Mouse (Mus musculus): Measurements from ENCODE around the gene Gm13696. TPM values are rescaled to one million over a fixed set of nuclear protein-coding genes. Genes with fewer than 3 reads are reported as not detected.
"Not testable (repeated sequence)": the region's sequence is repeated elsewhere in the genome, so short reads cannot be mapped to it uniquely, and the experiment has no call there.

Gm13696 gene
- polyA plus RNA-seq (2012; rRNA removed) (0.03 TPM in 1 of 2 replicates, not detected in the other), polyA plus RNA-seq (2014; fragmentation: Nextera tagmentation; extraction: Ambion mirVana) (not detected in 2 replicates)

DNA sequence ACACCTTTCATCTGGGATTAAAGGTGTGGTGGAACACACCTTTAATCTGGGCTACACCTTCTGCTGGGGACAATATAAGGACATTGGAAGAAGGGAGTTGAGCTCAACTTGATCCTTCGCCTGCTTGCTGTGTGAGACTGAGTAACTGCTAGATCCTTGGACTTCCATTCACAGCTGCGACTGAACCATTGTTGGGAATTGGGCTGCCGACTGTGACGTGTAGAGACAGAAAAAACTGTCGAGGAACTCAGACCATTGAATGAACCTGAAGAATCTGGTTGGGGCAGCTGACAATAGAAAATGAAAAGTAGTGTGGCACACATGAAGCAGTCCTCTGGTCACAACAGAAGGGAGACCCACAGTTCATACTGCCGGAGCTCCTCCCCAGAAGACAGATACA, at the start of gene Gm13696:
Gm13696 (plus strand) TSS at position 301 of the 400 bp plus-strand sequence.
- H3K27ac ChIP-seq (replicated peaks; ENCODE audit: low read depth, low read length); H3K9ac ChIP-seq (ENCODE audit: low read depth, low read length, severe bottlenecking); H3K4me3 ChIP-seq (replicated peaks; ENCODE audit: low read length); H3K4me1 ChIP-seq (ENCODE audit: control insufficient read depth, insufficient read depth, low read length); H3K9me3 ChIP-seq (ENCODE audit: control insufficient read depth, low read length); H3K36me3 ChIP-seq (ENCODE audit: control insufficient read depth, insufficient read depth, low read length); H3K27me3 ChIP-seq (ENCODE audit: control insufficient read depth, insufficient read depth, low read length); H3K4me2 ChIP-seq (replicated peaks; ENCODE audit: low read depth, low read length, severe bottlenecking); DNase-seq (ENCODE audit: low spot score); ATAC-seq (ENCODE audit: low FRiP score, low read depth): not testable (repeated sequence)
- whole genome bisulfite sequencing: no CpG with 5 or more reads among the region's 6 CpGs

GRCm38 (mm10) chr2:83929478-83930088, 43.3 kb upstream of the Gm13696 start:
- no peak for TF ChIP-seq POLR2A (IDR thresholded peaks at IDR 0.05; ENCODE audit: borderline replicate concordance, extremely low read depth, insufficient read depth, insufficient read length)
- Histone ChIP-seq H3K4me3 (replicated peaks; ENCODE audit: low read length) (no peak overlapping the region), H3K9me3 (ENCODE audit: control insufficient read depth, low read length) (no peaks in the 10 kb centered on the region), H3K4me2 (replicated peaks; ENCODE audit: low read depth, low read length, severe bottlenecking) (no peak overlapping the region), H3K9ac (ENCODE audit: low read depth, low read length, severe bottlenecking) (no peak overlapping the region), H3K27ac (replicated peaks; ENCODE audit: low read depth, low read length) (no peak overlapping the region), H3K36me3 (ENCODE audit: control insufficient read depth, insufficient read depth, low read length) (no peaks in the 10 kb centered on the region), H3K4me1 (ENCODE audit: control insufficient read depth, insufficient read depth, low read length) (no peaks in the 10 kb centered on the region), H3K27me3 (ENCODE audit: control insufficient read depth, insufficient read depth, low read length) (no peaks in the 10 kb centered on the region)
- 49% methylated on average over 2 of the region's 2 CpGs for WGBS
- no peak; the same call in 1 of the 2 replicates for ATAC-seq (ENCODE audit: low FRiP score, low read depth)
- DNase-seq (ENCODE audit: low spot score): no peak

GRCm38 (mm10) chr2:83940931-83941361, 32.0 kb upstream of the Gm13696 start, which contains the start of gene Zswim2:
Gene Zswim2, minus strand, starts transcription at chr2:83941228.
- Histone ChIP-seq H3K27ac (replicated peaks; ENCODE audit: low read depth, low read length) (no peak within 1 kb of the TSS), H3K4me3 (replicated peaks; ENCODE audit: low read length) (peak within 1 kb of the TSS; percentile 16), H3K27me3 (ENCODE audit: control insufficient read depth, insufficient read depth, low read length) (no peaks in the 10 kb centered on the region), H3K9ac (ENCODE audit: low read depth, low read length, severe bottlenecking) (no peak within 1 kb of the TSS), H3K36me3 (ENCODE audit: control insufficient read depth, insufficient read depth, low read length) (no peaks in the 10 kb centered on the region), H3K9me3 (ENCODE audit: control insufficient read depth, low read length) (no peaks in the 10 kb centered on the region), H3K4me1 (ENCODE audit: control insufficient read depth, insufficient read depth, low read length) (peaks cover 5% of the 10 kb centered on the region), H3K4me2 (replicated peaks; ENCODE audit: low read depth, low read length, severe bottlenecking) (peak within 1 kb of the TSS; percentile 44)
- WGBS: under 1% methylated on average over 20 of the region's 20 CpGs
- ATAC-seq (ENCODE audit: low FRiP score, low read depth) (peak; percentile 60), DNase-seq (ENCODE audit: low spot score) (peak; percentile 57)
- TF ChIP-seq POLR2A (IDR thresholded peaks at IDR 0.05; ENCODE audit: borderline replicate concordance, extremely low read depth, insufficient read depth, insufficient read length): no peak

GRCm38 (mm10) chr2:83941378-83941777, 31.5 kb upstream of the Gm13696 start:
- 48% methylated on average over 3 of the region's 3 CpGs for WGBS

GRCm38 (mm10) chr2:83941792-83942191, 31.1 kb upstream of the Gm13696 start:
- 80% methylated on average over 4 of the region's 4 CpGs for WGBS
- DNase-seq (ENCODE audit: low spot score) (no peak), ATAC-seq (ENCODE audit: low FRiP score, low read depth) (no peak)
- Histone ChIP-seq H3K36me3 (ENCODE audit: control insufficient read depth, insufficient read depth, low read length) (no peaks in the 10 kb centered on the region), H3K27me3 (ENCODE audit: control insufficient read depth, insufficient read depth, low read length) (no peaks in the 10 kb centered on the region), H3K4me1 (ENCODE audit: control insufficient read depth, insufficient read depth, low read length) (peaks cover 5% of the 10 kb centered on the region), H3K27ac (replicated peaks; ENCODE audit: low read depth, low read length) (no peak overlapping the region), H3K4me3 (replicated peaks; ENCODE audit: low read length) (no peak overlapping the region), H3K4me2 (replicated peaks; ENCODE audit: low read depth, low read length, severe bottlenecking) (no peak overlapping the region), H3K9ac (ENCODE audit: low read depth, low read length, severe bottlenecking) (no peak overlapping the region), H3K9me3 (ENCODE audit: control insufficient read depth, low read length) (no peaks in the 10 kb centered on the region)
- TF ChIP-seq POLR2A (IDR thresholded peaks at IDR 0.05; ENCODE audit: borderline replicate concordance, extremely low read depth, insufficient read depth, insufficient read length): no peak

More at GRCm38 (mm10) chr2:83941378-83941777, 31.5 kb upstream of the Gm13696 start:
- Histone ChIP-seq H3K9ac (ENCODE audit: low read depth, low read length, severe bottlenecking) (no peak overlapping the region), H3K27ac (replicated peaks; ENCODE audit: low read depth, low read length) (no peak overlapping the region), H3K36me3 (ENCODE audit: control insufficient read depth, insufficient read depth, low read length) (no peaks in the 10 kb centered on the region), H3K4me2 (replicated peaks; ENCODE audit: low read depth, low read length, severe bottlenecking) (peak overlapping the region; percentile 44), H3K9me3 (ENCODE audit: control insufficient read depth, low read length) (no peaks in the 10 kb centered on the region), H3K4me1 (ENCODE audit: control insufficient read depth, insufficient read depth, low read length) (peaks cover 5% of the 10 kb centered on the region), H3K27me3 (ENCODE audit: control insufficient read depth, insufficient read depth, low read length) (no peaks in the 10 kb centered on the region), H3K4me3 (replicated peaks; ENCODE audit: low read length) (peak overlapping the region; percentile 16; the same call in 1 of the 2 replicates)
- no peak for TF ChIP-seq POLR2A (IDR thresholded peaks at IDR 0.05; ENCODE audit: borderline replicate concordance, extremely low read depth, insufficient read depth, insufficient read length)
- ATAC-seq (ENCODE audit: low FRiP score, low read depth) (no peak), DNase-seq (ENCODE audit: low spot score) (no peak)

GRCm38 (mm10) chr2:83955393-83955792, 17.5 kb upstream of the Gm13696 start, which contains the start of gene Gm13698:
Gene Gm13698, plus strand, starts transcription at chr2:83955693.
- H3K9ac ChIP-seq (ENCODE audit: low read depth, low read length, severe bottlenecking); H3K27me3 ChIP-seq (ENCODE audit: control insufficient read depth, insufficient read depth, low read length); H3K27ac ChIP-seq (replicated peaks; ENCODE audit: low read depth, low read length); H3K4me3 ChIP-seq (replicated peaks; ENCODE audit: low read length); H3K4me2 ChIP-seq (replicated peaks; ENCODE audit: low read depth, low read length, severe bottlenecking); ATAC-seq (ENCODE audit: low FRiP score, low read depth); H3K4me1 ChIP-seq (ENCODE audit: control insufficient read depth, insufficient read depth, low read length); DNase-seq (ENCODE audit: low spot score); H3K36me3 ChIP-seq (ENCODE audit: control insufficient read depth, insufficient read depth, low read length); H3K9me3 ChIP-seq (ENCODE audit: control insufficient read depth, low read length): not testable (repeated sequence)
- WGBS: no CpG with 5 or more reads among the region's 6 CpGs

DNA sequence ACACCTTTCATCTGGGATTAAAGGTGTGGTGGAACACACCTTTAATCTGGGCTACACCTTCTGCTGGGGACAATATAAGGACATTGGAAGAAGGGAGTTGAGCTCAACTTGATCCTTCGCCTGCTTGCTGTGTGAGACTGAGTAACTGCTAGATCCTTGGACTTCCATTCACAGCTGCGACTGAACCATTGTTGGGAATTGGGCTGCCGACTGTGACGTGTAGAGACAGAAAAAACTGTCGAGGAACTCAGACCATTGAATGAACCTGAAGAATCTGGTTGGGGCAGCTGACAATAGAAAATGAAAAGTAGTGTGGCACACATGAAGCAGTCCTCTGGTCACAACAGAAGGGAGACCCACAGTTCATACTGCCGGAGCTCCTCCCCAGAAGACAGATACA, 11.7 kb upstream of the Gm13696 start, which contains the start of gene Gm13693:
Gm13693 (plus strand) TSS at position 301 of the 400 bp plus-strand sequence.
- DNase-seq (ENCODE audit: low spot score); H3K27ac ChIP-seq (replicated peaks; ENCODE audit: low read depth, low read length); H3K4me1 ChIP-seq (ENCODE audit: control insufficient read depth, insufficient read depth, low read length); H3K9me3 ChIP-seq (ENCODE audit: control insufficient read depth, low read length); H3K4me2 ChIP-seq (replicated peaks; ENCODE audit: low read depth, low read length, severe bottlenecking); ATAC-seq (ENCODE audit: low FRiP score, low read depth); H3K4me3 ChIP-seq (replicated peaks; ENCODE audit: low read length); H3K36me3 ChIP-seq (ENCODE audit: control insufficient read depth, insufficient read depth, low read length); H3K9ac ChIP-seq (ENCODE audit: low read depth, low read length, severe bottlenecking); H3K27me3 ChIP-seq (ENCODE audit: control insufficient read depth, insufficient read depth, low read length): not testable (repeated sequence)
- no CpG with 5 or more reads among the region's 6 CpGs for WGBS

GRCm38 (mm10) chr2:83967013-83967412, 5.9 kb upstream of the Gm13696 start, which contains the start of gene Gm13695:
Gene Gm13695, plus strand, starts transcription at chr2:83967313.
- not testable (repeated sequence) for H3K36me3 ChIP-seq (ENCODE audit: control insufficient read depth, insufficient read depth, low read length); H3K4me3 ChIP-seq (replicated peaks; ENCODE audit: low read length); H3K27ac ChIP-seq (replicated peaks; ENCODE audit: low read depth, low read length); H3K9ac ChIP-seq (ENCODE audit: low read depth, low read length, severe bottlenecking); H3K4me1 ChIP-seq (ENCODE audit: control insufficient read depth, insufficient read depth, low read length); DNase-seq (ENCODE audit: low spot score); H3K27me3 ChIP-seq (ENCODE audit: control insufficient read depth, insufficient read depth, low read length); H3K4me2 ChIP-seq (replicated peaks; ENCODE audit: low read depth, low read length, severe bottlenecking); H3K9me3 ChIP-seq (ENCODE audit: control insufficient read depth, low read length); ATAC-seq (ENCODE audit: low FRiP score, low read depth)
- WGBS: no CpG with 5 or more reads among the region's 6 CpGs

Data from limb, embryonic 14.5 days (tissue).